Mouse (Mus musculus): ENCODE measurements at regions not wholly inside any gene's neighbourhood (a gene's known extent, or its start where the extent isn't known, plus 50 kb on each side); places are given as distances from the start of the nearest gene placed in this dataset.

GRCm38 (mm10) chr3:21951446-21952285 lies 124.8 kb upstream of the Tbl1xr1 start:
- TF ChIP-seq CTCF (IDR thresholded peaks at IDR 0.05; ENCODE audit: low read depth): no peak
- no peak for TF ChIP-seq EP300 (optimal IDR thresholded peaks at IDR 0.05)
